ENCODE assay signal across 13 mouse cellular contexts in the genomic region with DNA sequence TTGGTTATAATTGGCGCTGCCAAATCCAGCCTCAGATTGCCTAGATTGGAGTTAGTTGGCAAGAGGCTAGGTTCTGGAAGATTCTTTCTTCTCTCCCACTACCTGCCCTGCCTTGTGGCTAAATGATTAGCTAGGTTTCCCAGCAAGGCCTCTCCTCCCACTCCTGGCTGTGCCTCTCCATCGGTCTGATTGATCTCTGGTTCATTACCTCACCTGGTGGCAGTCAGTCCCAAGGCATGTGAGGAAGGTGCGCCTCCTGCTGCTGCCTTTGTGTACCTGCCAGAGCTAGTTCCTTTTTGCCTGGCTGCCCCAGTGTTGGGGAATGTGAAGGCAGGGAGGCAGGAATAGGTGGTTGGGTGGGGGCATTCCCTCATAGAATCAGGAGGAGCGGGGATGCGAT. TPM values are rescaled to one million over a fixed set of nuclear protein-coding genes. Genes with fewer than 3 reads are reported as not detected.
A peak's percentile ranks its signal among the peaks of the same experiment; 100 is the strongest.
DNase-seq lines count a peak whose midpoint lies in the region; ATAC-seq and TF ChIP-seq lines count a peak whose summit lies in the region.
"Had no signal": no experiment of that assay in that cellular context is flagged by ENCODE, and none has a peak within 500 bp of the region (broad histone marks: within the 10 kb centered on the region; RNA-seq: fewer than 3 reads in every experiment).

No protein-coding gene starts in this region.

- no peak for TF ChIP-seq EP300 in stomach, postnatal 0 days (optimal IDR thresholded peaks at IDR 0.05)

- H3K27ac ChIP-seq in midbrain, embryonic 11.5 days (ENCODE audit: low read depth, low read length), result no peak overlapping the region
- H3K27ac ChIP-seq in midbrain, postnatal 0 days (ENCODE audit: low read depth, low read length), result no peak overlapping the region
- H3K27ac ChIP-seq in intestine, embryonic 14.5 days (ENCODE audit: low read depth), result no peak overlapping the region
- no peak overlapping the region for H3K27ac ChIP-seq in stomach, postnatal 0 days (replicated peaks)
- H3K27ac ChIP-seq: hindbrain, embryonic 14.5 days; left cerebral cortex, adult 2 months; liver, embryonic 13.5 days had no signal

- H3K4me2 ChIP-seq in midbrain, embryonic 11.5 days, result no peak overlapping the region
- H3K4me2 ChIP-seq in midbrain, postnatal 0 days (ENCODE audit: low read depth, low read length, poor library complexity, severe bottlenecking), result no peak overlapping the region
- no peak overlapping the region for H3K4me2 ChIP-seq in intestine, embryonic 14.5 days (ENCODE audit: low read length)
- H3K4me2 ChIP-seq in stomach, postnatal 0 days (replicated peaks; ENCODE audit: low read depth), result no peak overlapping the region
- H3K4me2 ChIP-seq: heart, embryonic 12.5 days; hindbrain, embryonic 14.5 days; liver, embryonic 13.5 days had no signal

- no peaks in the 10 kb centered on the region for H3K27me3 ChIP-seq in midbrain, embryonic 11.5 days (ENCODE audit: control insufficient read depth, insufficient read depth, low read length)
- H3K27me3 ChIP-seq in midbrain, postnatal 0 days (ENCODE audit: insufficient read depth, low read length), result no peaks in the 10 kb centered on the region
- H3K27me3 ChIP-seq in intestine, embryonic 14.5 days (replicated peaks; ENCODE audit: control insufficient read depth, insufficient read depth, low read length), result no peaks in the 10 kb centered on the region
- no peaks in the 10 kb centered on the region for H3K27me3 ChIP-seq in stomach, postnatal 0 days (ENCODE audit: control insufficient read depth, insufficient read depth, low read length)
- H3K27me3 ChIP-seq: heart, embryonic 12.5 days; liver, embryonic 13.5 days had no signal

- no peak overlapping the region for H3K9ac ChIP-seq in midbrain, embryonic 11.5 days (ENCODE audit: low read length)
- H3K9ac ChIP-seq in midbrain, postnatal 0 days (replicated peaks; ENCODE audit: low read length, poor library complexity, severe bottlenecking), result no peak overlapping the region
- H3K9ac ChIP-seq in intestine, embryonic 14.5 days (ENCODE audit: low read length), result no peak overlapping the region
- no peak overlapping the region for H3K9ac ChIP-seq in stomach, postnatal 0 days (ENCODE audit: low read length)
- H3K9ac ChIP-seq: heart, embryonic 12.5 days; hindbrain, embryonic 14.5 days; liver, embryonic 13.5 days had no signal

- no peak for DNase-seq in midbrain, embryonic 11.5 days (ENCODE audit: low spot score, missing footprints)
- no peak for DNase-seq in midbrain, postnatal 0 days (ENCODE audit: low spot score)
- no peak for DNase-seq in intestine, embryonic 14.5 days (ENCODE audit: low spot score)
- DNase-seq in kidney, postnatal 10 days, result peak; percentile 48
- DNase-seq in stomach, postnatal 0 days (ENCODE audit: low spot score), result peak; percentile 33
- no peak for DNase-seq in frontal cortex, adult 2 months (ENCODE audit: extremely low spot score in 1 of 2, low spot score in 1 of 2)
- DNase-seq in gastrocnemius, postnatal 10 days, result no peak
- DNase-seq: liver, embryonic 13.5 days had no signal

- 65% methylated on average over 5 of the region's 5 CpGs for WGBS in midbrain, embryonic 11.5 days
- WGBS in midbrain, postnatal 0 days, result 72% methylated on average over 5 of the region's 5 CpGs
- WGBS in intestine, embryonic 14.5 days, result 65% methylated on average over 5 of the region's 5 CpGs
- 56% methylated on average over 5 of the region's 5 CpGs for WGBS in stomach, postnatal 0 days

- H3K4me3 ChIP-seq in midbrain, embryonic 11.5 days (ENCODE audit: low read depth, low read length), result no peak overlapping the region
- no peak overlapping the region for H3K4me3 ChIP-seq in midbrain, postnatal 0 days (ENCODE audit: low read depth, low read length)
- H3K4me3 ChIP-seq in intestine, embryonic 14.5 days (ENCODE audit: low read depth, low read length), result no peak overlapping the region
- no peak overlapping the region for H3K4me3 ChIP-seq in stomach, postnatal 0 days (ENCODE audit: low read depth, low read length)
- H3K4me3 ChIP-seq: heart, embryonic 12.5 days; left cerebral cortex, adult 2 months; liver, embryonic 13.5 days had no signal

- 0 out of 2 replicates have a peak, but pooled peaks have one; percentile 33 for ATAC-seq in midbrain, embryonic 11.5 days (ENCODE audit: low FRiP score)
- ATAC-seq in midbrain, postnatal 0 days (ENCODE audit: low FRiP score), result no peak
- peak; percentile 86 for ATAC-seq in intestine, embryonic 14.5 days (replicated peaks; ENCODE audit: low FRiP score, low TSS enrichment, low read depth)
- peak; percentile 84 for ATAC-seq in stomach, postnatal 0 days (ENCODE audit: low FRiP score, low TSS enrichment)

- no peaks in the 10 kb centered on the region for H3K4me1 ChIP-seq in midbrain, embryonic 11.5 days (ENCODE audit: control insufficient read depth, insufficient read depth, low read length)
- no peaks in the 10 kb centered on the region for H3K4me1 ChIP-seq in midbrain, postnatal 0 days (ENCODE audit: insufficient read depth, low read length)
- no peaks in the 10 kb centered on the region for H3K4me1 ChIP-seq in intestine, embryonic 14.5 days (replicated peaks; ENCODE audit: control insufficient read depth, insufficient read depth, low read length)
- no peaks in the 10 kb centered on the region for H3K4me1 ChIP-seq in stomach, postnatal 0 days (replicated peaks; ENCODE audit: control insufficient read depth, insufficient read depth)
- H3K4me1 ChIP-seq: heart, embryonic 12.5 days; liver, embryonic 13.5 days had no signal

- H3K36me3 ChIP-seq in midbrain, embryonic 11.5 days (ENCODE audit: control insufficient read depth, insufficient read depth, low read length), result no peaks in the 10 kb centered on the region
- no peaks in the 10 kb centered on the region for H3K36me3 ChIP-seq in midbrain, postnatal 0 days (ENCODE audit: insufficient read depth, low read length)
- H3K36me3 ChIP-seq in intestine, embryonic 14.5 days (ENCODE audit: control insufficient read depth, insufficient read depth, low read length), result no peaks in the 10 kb centered on the region
- no peaks in the 10 kb centered on the region for H3K36me3 ChIP-seq in stomach, postnatal 0 days (ENCODE audit: control insufficient read depth, insufficient read depth, low read length)
- H3K36me3 ChIP-seq: heart, embryonic 12.5 days; liver, embryonic 13.5 days had no signal

- no peak for TF ChIP-seq CTCF in midbrain, postnatal 0 days (IDR thresholded peaks at IDR 0.05)
- TF ChIP-seq CTCF in stomach, postnatal 0 days (IDR thresholded peaks at IDR 0.05; ENCODE audit: low read depth), result peak; percentile 58

- H3K9me3 ChIP-seq in midbrain, embryonic 11.5 days (ENCODE audit: control insufficient read depth, low read length), result no peaks in the 10 kb centered on the region
- H3K9me3 ChIP-seq in midbrain, postnatal 0 days (ENCODE audit: low read length), result no peaks in the 10 kb centered on the region
- no peaks in the 10 kb centered on the region for H3K9me3 ChIP-seq in intestine, embryonic 14.5 days (ENCODE audit: control insufficient read depth, low read length)
- no peaks in the 10 kb centered on the region for H3K9me3 ChIP-seq in stomach, postnatal 0 days (ENCODE audit: control insufficient read depth, low read length)
- H3K9me3 ChIP-seq: heart, embryonic 12.5 days; liver, embryonic 13.5 days had no signal

RNA-seq across cellular contexts. Expression of a gene that starts 1.7 kb away (rescaled TPM):
- not detected in 2 replicates for polyA plus RNA-seq in midbrain, embryonic 11.5 days (2014; fragmentation: Nextera tagmentation; extraction: Ambion mirVana)
- not detected in 2 replicates for total RNA-seq in midbrain, postnatal 0 days (2014; rRNA removed)
- polyA plus RNA-seq in midbrain, postnatal 0 days (2015; fragmentation: Nextera tagmentation; extraction: Ambion mirVana), result not detected in 2 replicates
- polyA plus RNA-seq in intestine, embryonic 14.5 days (2014; fragmentation: Nextera tagmentation; extraction: Ambion mirVana), result 0.20 and 0.27 TPM in 2 replicates
- polyA plus RNA-seq in stomach, postnatal 0 days (2015; fragmentation: Nextera tagmentation; extraction: Ambion mirVana), result 0.02 TPM in 1 of 2 replicates, not detected in the other
- not detected in 2 replicates for polyA plus RNA-seq in frontal cortex, adult 2 months (2012; rRNA removed)
- not detected for total RNA-seq in gastrocnemius, postnatal 10 days (2021)
- total RNA-seq: common myeloid progenitor, adult 5-6 weeks; left cerebral cortex, adult 2 months; megakaryocyte, adult 5-6 weeks had no signal
- polyA plus RNA-seq: heart, embryonic 12.5 days; hindbrain, embryonic 14.5 days; liver, embryonic 13.5 days had no signal

Comparison
In these comparisons a context has a peak if more than half of its experiments do, and no peak if none do; other contexts are left out.
1. DNase-seq: peak in kidney, postnatal 10 days (single experiment) and stomach, postnatal 0 days (single experiment); none in midbrain, embryonic 11.5 days (single experiment), midbrain, postnatal 0 days (single experiment), intestine, embryonic 14.5 days (single experiment), frontal cortex, adult 2 months (0 of 2) and gastrocnemius, postnatal 10 days (single experiment).